Mouse (Mus musculus) monocyte, adult 2 months (primary cell): ENCODE measurements around the gene Csf2rb2.
"Not testable (repeated sequence)": the region's sequence is repeated elsewhere in the genome, so short reads cannot be mapped to it uniquely, and the experiment has no call there.

Experiments used
- DNase-seq, 2 experiments: peaks; one replicate each; pipeline ENCODE4 v3.0.0; 2022; ENCODE audit warnings: low spot score in 2 of 2, low read depth in 1 of 2

Csf2rb2 gene

GRCm38 (mm10) chr15:78257326-78258050, 48.0 kb downstream of the Csf2rb2 start:
- DNase-seq = peak; percentile 52 to 67

GRCm38 (mm10) chr15:78256602-78257259, 48.8 kb downstream of the Csf2rb2 start:
- not testable (repeated sequence) for DNase-seq

GRCm38 (mm10) chr15:78254751-78255150, 50.8 kb downstream of the Csf2rb2 start:
- DNase-seq = no peak

- peak; percentile 55 to 64 for DNase-seq
These were observed 57.1 kb downstream of the Csf2rb2 start for GRCm38 (mm10) chr15:78248410-78248809.

- DNase-seq = peak; percentile 76 to 80
These were observed 57.9 kb downstream of the Csf2rb2 start for GRCm38 (mm10) chr15:78247659-78248058.

GRCm38 (mm10) chr15:78246143-78247116, 59.1 kb downstream of the Csf2rb2 start:
- DNase-seq = peak in 1 of 2 experiments; percentile 42

GRCm38 (mm10) chr15:78244695-78245492, 60.6 kb downstream of the Csf2rb2 start, which contains the start of gene Ncf4:
TSS of gene Ncf4 (plus strand) at chr15:78244801.
- DNase-seq = peak; percentile 89 to 96

- DNase-seq = no peak
These were observed 61.7 kb downstream of the Csf2rb2 start for GRCm38 (mm10) chr15:78243774-78244173.

GRCm38 (mm10) chr15:78243061-78243460, 62.5 kb downstream of the Csf2rb2 start:
- DNase-seq = no peak

- no peak for DNase-seq
These were observed 64.2 kb downstream of the Csf2rb2 start for GRCm38 (mm10) chr15:78241335-78241734.

GRCm38 (mm10) chr15:78239956-78240617, 65.4 kb downstream of the Csf2rb2 start:
- no peak for DNase-seq

GRCm38 (mm10) chr15:78239453-78239852, 66.1 kb downstream of the Csf2rb2 start:
- peak; percentile 39 to 44 for DNase-seq

GRCm38 (mm10) chr15:78234823-78235509, 70.6 kb downstream of the Csf2rb2 start:
- DNase-seq = no peak
